Mouse (Mus musculus): ENCODE results near the gene Rell1.

The Rell1 gene

DNA sequence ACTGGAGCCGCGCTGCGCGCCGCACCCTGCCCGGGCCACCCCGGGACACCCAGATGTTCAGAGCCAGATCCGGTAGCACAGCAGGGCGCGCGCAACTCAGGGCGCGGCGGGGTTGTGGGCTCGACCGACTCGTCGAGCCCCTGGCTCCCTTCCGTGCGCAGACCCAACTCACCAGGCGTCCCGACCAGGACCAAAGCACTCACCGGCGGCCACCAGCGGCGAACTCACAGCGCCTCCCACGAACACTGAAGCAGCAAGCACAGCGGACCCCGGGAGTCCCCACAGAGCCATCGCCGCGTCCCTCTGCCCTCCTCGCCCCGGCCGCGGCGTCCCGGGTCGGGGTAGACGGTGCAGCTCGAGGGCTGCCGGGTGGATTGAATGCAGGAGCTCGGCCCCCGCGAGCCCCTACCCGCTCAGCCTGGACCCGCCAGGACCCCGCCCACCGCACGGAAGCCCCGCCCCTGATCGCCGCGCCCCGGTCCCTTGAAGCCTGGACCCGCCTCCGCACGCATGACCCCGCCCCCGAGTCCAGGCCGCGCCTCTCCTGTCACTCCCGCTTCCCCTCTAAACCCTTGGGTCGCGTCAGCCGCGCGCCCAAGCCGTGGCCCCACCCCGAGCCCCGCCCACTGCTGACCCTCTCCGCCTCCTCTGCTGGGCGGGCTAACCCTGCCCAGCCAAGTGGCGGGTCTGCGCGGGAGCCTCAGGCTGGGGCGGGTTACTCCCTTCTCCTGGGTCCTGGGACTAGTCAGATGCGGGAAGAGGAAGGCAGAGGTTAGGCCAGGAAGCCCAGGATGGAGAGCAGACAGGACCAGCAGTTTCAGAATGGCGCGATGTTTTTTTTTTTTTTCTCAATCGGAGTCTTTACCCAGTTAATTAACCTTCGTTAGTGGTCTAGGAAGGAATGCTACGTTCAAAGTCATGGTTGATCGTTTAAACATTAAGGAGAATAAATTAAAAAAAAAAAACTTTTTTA lies at the start of gene Rell1:
Gene Rell1, minus strand, starts transcription at position 455 of the 973 bp plus-strand sequence.
- DNase-seq: peak; percentile 100

- no peak for DNase-seq
Observed at GRCm38 (mm10) chr5:64012596-64013366, 44.1 kb upstream of the Rell1 start.

GRCm38 (mm10) chr5:64006548-64006947 lies 37.9 kb upstream of the Rell1 start:
- no peak for DNase-seq

GRCm38 (mm10) chr5:64003302-64003701 lies 34.6 kb upstream of the Rell1 start:
- no peak for DNase-seq

DNA sequence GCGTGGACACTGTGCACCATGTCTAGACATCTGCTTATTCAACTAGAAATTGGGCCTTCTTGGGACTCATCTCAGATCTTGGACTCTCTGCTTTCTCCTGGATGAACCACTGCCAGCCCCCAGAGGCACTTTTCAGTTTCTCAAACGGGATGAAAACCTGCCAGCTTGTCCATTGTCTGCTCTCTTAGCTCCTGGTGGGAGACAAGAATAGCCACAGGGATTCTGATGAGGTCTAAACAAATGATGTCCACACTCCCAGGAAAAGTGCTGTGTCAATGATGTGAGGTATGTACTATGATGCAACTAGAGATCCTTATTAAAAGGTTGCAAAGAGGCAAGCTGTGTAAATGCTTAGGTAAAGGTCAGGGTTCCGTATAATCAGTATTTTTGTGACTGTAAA lies 25.2 kb upstream of the Rell1 start:
- DNase-seq: no peak

DNA sequence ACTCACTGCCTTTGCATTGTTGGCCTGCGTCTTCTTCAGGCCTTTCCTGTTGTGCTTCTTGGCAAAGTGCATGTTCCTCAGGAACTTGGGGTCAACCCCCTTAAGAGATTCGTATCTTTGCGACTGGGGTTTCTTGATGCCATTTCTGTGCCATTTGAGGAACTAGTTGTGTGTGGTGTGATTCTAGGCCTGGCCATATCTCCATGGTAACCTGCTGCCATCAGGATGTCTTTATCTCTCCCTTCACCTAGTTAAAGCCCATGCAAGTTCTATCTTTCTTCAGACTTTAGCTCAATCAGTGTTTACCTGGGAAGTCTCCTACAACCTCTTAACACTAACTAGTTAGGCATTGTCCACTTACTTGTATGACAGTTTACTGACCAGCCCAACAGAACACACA lies 22.0 kb upstream of the Rell1 start:
- no peak for DNase-seq

- DNase-seq: no peak
Observed at GRCm38 (mm10) chr5:63986337-63986736, 17.6 kb upstream of the Rell1 start.

DNA sequence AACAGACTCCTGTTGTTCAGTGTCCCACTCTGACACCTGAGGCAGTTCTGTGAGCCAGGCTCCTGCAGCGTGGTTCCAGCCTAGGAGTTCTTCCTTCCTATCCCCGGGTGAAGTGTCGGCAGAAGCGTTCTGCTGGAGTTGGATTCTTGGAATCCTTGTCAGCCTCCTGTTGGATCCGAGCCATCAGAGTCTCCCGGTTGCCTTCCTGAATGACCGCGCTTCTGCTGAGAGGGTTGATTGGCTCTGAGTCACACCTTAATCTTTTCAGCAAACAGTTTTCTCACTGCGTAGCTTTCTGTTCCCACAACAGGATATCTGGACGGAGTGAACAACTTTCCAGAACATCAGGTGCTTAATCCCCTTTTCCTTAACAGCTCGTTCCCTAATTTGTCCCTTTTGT lies 13.6 kb upstream of the Rell1 start:
- DNase-seq: no peak

DNA sequence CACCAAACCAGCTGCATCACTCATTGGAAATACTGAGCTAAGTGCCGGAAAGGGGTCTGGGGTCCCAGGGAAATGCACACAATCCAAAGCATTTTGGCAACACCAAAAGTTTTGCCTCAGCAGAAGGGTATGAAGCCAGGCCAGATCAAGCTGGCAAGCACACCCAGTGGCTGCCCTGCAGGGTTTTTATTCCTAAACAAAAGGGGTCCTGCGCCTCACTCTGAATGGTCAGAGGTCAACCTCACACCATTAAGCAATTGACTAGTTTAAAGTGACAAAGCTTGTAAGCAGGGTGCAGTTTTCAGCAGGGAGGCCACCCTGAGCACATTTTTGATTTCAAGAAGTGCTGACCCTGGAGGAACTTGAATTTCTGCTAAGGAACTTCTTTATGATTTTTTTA lies 2.3 kb upstream of the Rell1 start:
- no peak for DNase-seq

DNA sequence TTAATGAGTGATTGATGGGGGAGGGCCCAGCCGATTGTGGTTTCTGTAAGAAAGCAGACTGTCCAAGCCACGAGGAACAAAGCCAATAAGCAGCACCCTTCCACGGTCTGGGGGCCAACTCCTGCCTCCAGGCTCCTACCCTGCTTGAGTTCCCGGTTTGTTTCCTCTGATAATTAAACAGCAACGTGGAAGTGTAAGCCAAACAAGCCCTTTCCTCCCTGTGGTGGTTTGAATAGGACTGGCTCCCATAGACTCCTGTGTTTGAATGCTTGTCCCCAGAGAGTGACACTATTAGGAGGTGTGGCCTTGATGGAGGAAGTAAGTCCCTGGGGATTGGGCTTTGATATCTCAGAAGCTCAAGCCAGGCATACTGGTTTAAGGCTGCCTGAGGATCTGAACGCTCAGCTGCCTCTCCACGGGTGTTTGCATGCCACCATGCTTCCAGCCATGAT lies 1.6 kb upstream of the Rell1 start:
- DNase-seq: no peak

GRCm38 (mm10) chr5:63969476-63970112 lies 897 bp upstream of the Rell1 start:
- DNase-seq: no peak

DNA sequence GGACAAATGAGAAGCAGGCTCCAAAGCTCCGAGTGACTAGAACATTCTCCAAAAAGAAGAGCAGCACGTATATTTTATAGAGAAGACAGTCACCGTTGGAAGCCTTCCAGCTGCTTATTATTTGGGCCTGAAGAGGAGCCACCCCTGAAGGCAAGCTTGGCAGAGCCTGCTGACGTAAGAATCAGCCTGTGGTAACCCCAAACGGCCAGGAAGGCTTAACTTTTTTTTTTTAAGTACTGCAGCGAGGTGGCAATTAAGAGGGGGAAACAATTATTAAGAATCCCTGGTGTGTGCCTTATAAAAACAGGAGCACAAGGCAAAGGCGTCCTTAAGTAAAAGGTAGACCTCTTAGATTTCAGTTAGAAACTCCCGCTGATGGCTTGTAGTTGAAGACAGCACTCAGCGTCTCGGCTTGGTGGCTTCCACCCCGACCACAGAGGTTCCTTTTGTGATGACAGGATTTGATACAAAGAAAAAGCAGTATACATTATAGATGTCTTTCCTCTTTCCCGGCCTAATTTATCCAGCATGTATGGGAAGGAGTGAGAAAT lies 1.0 kb downstream of the Rell1 start:
- peak; percentile 53 for DNase-seq

- DNase-seq: no peak
Observed at GRCm38 (mm10) chr5:63966379-63966778, 2.3 kb downstream of the Rell1 start.

- no peak for DNase-seq
Observed at GRCm38 (mm10) chr5:63965946-63966345, 2.8 kb downstream of the Rell1 start.

- no peak for DNase-seq
Observed at GRCm38 (mm10) chr5:63964576-63964975, 4.1 kb downstream of the Rell1 start.

DNA sequence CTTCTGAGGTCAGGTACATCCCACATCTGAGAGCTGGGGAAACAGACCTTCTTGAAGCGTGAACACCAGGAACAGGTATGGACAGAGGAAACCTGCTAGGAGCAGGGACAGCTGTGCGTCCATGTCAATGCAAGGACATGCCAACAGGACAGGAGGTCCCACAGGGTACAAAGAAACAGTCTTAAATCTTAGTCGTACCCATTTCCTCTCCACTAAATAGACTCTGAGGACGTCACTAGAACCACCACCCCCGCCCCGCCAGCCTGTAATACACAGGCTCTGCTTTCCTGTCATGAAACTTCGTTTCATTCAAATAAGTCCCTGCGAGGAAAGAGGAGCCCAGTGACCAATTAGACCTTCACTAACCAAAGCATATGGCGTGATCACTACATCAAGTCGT lies 7.0 kb downstream of the Rell1 start:
- no peak for DNase-seq

GRCm38 (mm10) chr5:63960565-63960964 lies 8.1 kb downstream of the Rell1 start:
- no peak for DNase-seq

DNA sequence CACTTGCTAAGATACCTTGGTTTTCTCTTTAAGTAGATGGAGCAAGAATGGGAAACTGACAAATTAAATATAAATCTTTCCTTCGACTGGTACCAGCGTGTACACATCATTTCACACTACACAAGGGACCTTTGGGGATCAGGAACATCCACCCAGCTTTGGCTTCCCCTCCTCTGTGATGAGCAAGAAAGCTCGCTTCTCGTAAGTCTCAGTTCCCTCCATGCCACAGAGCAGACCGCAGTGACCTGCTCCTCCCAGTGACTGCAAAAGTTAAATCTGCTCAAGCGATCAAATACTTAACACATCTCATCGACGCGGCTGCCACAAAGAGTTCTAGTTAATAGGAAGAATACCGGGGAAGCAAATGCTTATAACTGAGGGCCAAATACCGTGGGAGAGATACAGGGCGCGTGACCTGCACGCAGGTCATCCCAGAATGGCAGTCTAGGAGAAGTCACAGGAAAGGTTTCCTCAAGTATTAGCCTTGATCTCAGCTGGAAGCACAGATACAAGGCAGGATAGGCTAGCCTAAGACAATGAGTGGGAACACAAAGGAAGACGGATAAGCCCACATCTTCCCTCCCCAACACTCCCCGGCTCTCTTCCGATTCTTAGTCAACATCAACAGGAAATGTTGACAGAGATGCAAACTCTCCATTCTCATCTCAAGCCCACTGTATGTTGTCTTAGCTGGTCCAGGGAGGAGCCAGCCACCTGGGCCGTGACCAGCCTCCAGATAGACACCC lies 9.6 kb downstream of the Rell1 start:
- DNase-seq: no peak

GRCm38 (mm10) chr5:63957607-63958006 lies 11.1 kb downstream of the Rell1 start:
- no peak for DNase-seq

DNA sequence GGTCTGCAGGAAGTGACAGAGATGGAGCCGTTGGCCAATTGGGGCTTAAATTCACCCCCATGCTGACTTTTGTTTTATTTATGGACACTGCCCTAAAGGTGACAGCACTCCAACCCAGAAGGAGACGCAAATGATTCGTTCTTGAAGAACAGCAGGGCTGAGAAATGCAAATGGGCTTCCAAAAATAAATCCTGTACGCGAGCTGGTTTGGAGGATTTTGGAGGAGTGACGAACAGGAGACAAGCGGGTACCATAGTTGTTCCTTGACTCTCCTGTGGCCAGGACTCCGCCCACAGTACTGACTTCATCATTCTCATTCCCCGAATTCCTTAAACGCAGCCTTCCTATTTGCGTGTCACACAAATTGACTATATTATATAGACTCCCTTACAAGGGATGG lies 12.3 kb downstream of the Rell1 start:
- DNase-seq: no peak

- DNase-seq: no peak
Observed at GRCm38 (mm10) chr5:63953401-63954032, 15.2 kb downstream of the Rell1 start.

- no peak for DNase-seq
Observed at GRCm38 (mm10) chr5:63952039-63952438, 16.7 kb downstream of the Rell1 start.
